Mouse (Mus musculus) common myeloid progenitor, adult 5-6 weeks (primary cell): ENCODE data around the gene Rgs7bp. TPM values are rescaled to one million over a fixed set of nuclear protein-coding genes. Genes with fewer than 3 reads are reported as not detected.
"Not testable (repeated sequence)": the region's sequence is repeated elsewhere in the genome, so short reads cannot be mapped to it uniquely, and the experiment has no call there.

Experiments
- ATAC-seq: replicated peaks from 2 replicates; pipeline ENCODE4 v1.8.0; 2016; ENCODE audit warnings: low read depth, mild to moderate bottlenecking, moderate TSS enrichment, inconsistent platforms; ENCODE audit not compliant: poor library complexity, severe bottlenecking
- total RNA-seq: library from RNA; stranded (forward); fragments of 200-1000, 187-1606 nt; gene quantifications from 2 replicates; pipeline ENCODE4 v1.2.3, GENCODE M21; 2017

The Rgs7bp gene
- total RNA-seq, 1 experiment from 2014 or later, result 1.7 TPM

DNA sequence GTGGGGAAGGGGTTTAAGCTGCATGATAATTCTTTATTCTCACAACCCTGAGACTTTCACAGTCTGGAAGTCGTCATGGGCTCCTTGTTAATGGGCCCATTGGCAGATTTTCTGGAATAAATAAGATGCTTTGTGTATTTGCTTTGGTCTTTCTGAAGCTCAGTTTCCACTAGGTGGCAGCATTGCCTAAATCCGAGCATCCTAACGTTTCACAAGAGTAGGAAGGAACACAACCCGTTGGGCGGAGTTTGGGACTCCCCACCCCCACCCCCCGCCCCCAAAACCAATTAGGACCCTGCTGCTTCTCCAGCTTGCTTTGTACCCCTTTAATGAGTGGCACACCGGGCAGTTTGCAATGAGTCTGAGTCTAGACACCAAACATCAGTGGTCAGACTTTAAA lies 106.8 kb downstream of the Rgs7bp start:
- peak; percentile 98 for ATAC-seq

- no peak for ATAC-seq
These were observed 114.2 kb downstream of the Rgs7bp start for GRCm38 (mm10) chr13:104940483-104940882.

DNA sequence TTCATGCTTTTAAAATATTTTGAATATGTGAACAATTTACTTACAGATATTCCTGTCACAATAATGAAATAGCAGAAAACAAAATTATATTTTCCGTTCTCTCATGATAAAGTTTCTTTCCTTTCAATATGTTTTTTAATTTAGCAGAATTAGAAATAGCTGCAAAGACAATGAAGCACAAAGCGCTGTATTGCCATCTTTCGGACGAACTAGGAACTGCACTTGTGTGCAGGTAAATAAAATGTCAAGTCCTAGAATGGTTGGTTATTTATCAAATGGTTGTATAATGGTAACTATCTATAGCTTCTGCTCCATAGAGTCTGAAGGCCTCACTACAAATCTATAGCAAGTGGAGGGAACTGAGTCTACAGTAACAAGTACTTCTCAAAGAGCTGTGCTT lies 114.9 kb downstream of the Rgs7bp start:
- peak; percentile 76 for ATAC-seq

GRCm38 (mm10) chr13:104938966-104939593 lies 115.7 kb downstream of the Rgs7bp start:
- no peak for ATAC-seq

- peak; percentile 25; the same call in 1 of the 2 replicates for ATAC-seq
These were observed 117.0 kb downstream of the Rgs7bp start for GRCm38 (mm10) chr13:104937759-104938158.

DNA sequence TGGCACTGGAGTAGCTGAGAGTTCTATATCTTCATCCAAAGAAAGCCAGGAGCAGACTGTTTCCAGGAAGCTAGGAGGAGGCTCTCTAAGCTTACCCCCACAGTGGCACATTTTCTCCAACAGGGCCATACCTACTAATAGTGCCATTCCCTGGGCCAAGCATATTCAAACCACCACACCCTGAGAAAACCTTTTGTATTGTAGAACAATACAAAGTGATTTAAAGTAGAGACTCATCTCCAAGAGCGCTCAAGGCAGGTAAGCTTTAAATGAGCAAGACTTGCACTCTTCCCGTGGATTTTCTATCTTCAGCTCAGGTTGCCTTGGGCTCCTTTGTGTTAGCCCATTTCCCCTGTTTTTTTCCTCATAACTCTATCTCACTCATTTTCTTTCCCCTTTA lies 118.1 kb downstream of the Rgs7bp start:
- ATAC-seq, result no peak

- peak; percentile 65 for ATAC-seq
These were observed 122.8 kb downstream of the Rgs7bp start for GRCm38 (mm10) chr13:104931635-104932532.

DNA sequence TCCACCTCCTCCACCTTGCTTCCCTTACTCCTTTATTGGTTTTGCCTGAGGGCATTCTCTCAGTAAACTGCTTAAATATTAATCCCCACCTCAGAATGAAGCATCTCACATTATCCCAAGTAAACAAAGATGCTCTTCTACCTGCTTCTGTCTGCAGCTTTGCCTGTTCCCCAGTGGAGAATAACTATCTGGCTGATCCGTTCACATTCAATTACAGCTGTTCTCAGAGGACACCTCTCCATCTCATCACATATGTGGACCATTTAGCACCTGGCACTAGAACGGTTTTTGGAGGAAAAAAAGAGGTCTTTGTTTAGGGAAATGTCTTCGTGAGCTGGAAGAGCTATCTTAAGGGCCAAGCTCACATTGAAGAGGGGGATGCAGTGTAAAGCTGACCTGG lies 123.9 kb downstream of the Rgs7bp start:
- ATAC-seq, result no peak

DNA sequence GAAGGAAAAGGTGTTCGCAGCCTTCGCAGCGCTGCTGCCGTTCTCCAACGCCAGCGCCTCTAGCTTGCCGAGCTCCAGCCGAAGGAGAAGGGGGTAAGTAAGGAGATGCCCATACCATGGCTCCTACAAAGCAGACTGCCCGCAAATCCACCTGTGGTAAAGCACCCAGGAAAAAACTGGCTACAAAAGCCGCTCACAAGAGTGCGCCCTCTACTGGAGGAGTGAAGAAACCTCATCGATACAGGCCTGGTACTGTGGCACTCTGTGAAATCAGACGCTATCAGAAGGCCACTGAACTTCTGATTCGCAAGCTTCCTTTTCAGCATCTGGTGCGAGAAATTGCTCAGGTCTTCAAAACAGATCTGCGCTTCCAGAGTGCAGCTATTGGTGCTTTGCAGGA lies 136.1 kb downstream of the Rgs7bp start:
- ATAC-seq, result no peak; the same call in 1 of the 2 replicates

GRCm38 (mm10) chr13:104916771-104917170 lies 138.0 kb downstream of the Rgs7bp start:
- ATAC-seq, result not testable (repeated sequence)

DNA sequence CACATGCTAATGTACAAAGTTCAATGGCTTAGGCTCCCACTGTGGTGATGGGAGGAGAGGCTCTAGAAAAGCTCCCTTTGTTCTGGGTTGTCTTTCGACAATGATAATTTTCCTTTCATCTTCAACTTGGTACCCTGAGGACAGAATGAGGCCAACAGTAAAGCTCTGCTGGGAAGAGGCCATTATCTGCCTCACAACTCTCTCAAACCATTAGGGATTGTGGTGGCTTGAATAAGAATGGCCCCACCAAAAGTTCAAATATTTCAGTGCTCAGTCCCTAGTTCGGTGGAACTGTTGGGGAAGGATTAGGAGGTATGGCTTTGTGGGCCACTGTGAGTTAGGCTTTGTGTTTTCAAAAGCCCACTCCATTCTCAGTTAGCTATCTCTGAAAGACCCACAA lies 138.6 kb downstream of the Rgs7bp start:
- ATAC-seq, result no peak

DNA sequence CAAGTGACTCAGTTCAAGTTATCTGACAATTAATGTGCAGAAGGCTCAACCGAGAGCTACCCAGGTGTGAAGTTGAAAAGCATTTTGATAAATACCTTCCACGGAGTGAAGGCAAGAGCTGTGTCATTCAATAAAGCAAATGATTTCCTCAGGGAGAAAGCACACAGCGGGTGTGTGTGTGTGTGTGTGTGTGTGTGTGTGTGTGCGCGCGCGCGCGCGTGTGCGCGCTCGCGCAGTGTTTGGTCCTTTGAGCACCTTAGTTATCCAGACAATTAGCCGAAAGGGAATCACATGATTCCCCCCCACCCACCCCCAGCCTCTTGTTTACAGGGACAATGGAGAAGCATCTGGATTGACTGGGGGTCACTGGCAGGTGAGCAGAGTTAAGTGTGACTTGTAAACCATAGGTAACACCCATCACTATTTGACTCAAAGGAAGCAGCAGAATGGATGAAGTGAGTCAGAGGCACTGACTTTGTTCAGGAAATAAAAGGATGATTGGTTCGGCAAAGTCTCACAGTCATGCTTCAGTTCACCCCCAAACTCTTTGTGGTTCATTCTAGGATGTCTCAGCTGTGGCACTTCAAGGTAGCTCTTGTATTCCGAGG lies 140.3 kb downstream of the Rgs7bp start:
- no peak for ATAC-seq

GRCm38 (mm10) chr13:104911626-104912025 lies 143.1 kb downstream of the Rgs7bp start:
- ATAC-seq, result not testable (repeated sequence)

DNA sequence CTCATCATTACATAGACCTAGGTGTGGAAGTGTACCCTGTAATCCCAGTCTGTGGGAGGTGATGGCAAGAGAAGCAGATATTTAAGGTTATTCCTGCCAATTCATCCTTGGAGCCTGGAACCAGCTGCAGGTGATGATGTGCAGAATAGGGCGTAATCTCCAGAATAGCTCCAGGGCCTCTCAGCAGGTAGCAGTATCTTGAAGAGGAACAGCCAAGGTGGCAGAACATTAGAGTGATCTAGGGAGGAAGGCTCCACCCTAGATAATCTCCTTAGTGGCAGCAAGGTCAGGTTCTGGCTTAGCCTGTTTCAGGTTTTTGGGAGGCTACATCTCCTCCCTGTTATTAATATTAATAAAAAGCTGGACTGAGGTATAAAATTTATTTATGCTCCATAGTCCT lies 143.7 kb downstream of the Rgs7bp start:
- ATAC-seq, result not testable (repeated sequence)

DNA sequence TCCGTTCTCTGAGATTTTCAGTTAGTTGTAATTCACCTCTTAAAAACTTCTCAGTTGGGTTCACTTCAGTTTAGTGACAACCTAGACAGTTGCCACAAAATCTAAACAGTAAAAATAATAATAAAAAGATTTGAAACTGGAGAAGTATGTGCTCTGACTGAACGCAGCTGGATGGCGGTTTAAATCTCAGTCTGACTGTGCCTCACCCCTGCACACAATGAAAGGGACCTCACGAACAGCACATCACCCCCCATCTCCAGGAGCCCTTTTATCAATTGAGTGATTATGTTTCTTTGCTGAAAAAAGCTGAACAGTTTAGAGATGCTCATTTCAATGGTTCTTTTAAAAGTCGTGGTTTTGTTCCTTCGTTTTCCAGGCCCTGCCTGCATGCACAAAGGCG lies 146.0 kb downstream of the Rgs7bp start:
- ATAC-seq, result no peak

Other genes starting within 250 kb of the Rgs7bp start
- 46.1 and 50.9 TPM in 2 replicates for gene Cwc27, start 237.8 kb downstream of the Rgs7bp start, total RNA-seq
- not detected in 2 replicates for gene Shisal2b, start 191.0 kb downstream of the Rgs7bp start, total RNA-seq
- not detected in 2 replicates for gene 4933425L06Rik, start 27.2 kb upstream of the Rgs7bp start, total RNA-seq
- gene Rnf180, start 239.9 kb upstream of the Rgs7bp start, total RNA-seq, result 7.3 and 8.0 TPM in 2 replicates